Mouse (Mus musculus): ENCODE measurements around the gene Tpm1.
A peak's percentile ranks its signal among the peaks of the same experiment; 100 is the strongest.

Gene Tpm1

DNA sequence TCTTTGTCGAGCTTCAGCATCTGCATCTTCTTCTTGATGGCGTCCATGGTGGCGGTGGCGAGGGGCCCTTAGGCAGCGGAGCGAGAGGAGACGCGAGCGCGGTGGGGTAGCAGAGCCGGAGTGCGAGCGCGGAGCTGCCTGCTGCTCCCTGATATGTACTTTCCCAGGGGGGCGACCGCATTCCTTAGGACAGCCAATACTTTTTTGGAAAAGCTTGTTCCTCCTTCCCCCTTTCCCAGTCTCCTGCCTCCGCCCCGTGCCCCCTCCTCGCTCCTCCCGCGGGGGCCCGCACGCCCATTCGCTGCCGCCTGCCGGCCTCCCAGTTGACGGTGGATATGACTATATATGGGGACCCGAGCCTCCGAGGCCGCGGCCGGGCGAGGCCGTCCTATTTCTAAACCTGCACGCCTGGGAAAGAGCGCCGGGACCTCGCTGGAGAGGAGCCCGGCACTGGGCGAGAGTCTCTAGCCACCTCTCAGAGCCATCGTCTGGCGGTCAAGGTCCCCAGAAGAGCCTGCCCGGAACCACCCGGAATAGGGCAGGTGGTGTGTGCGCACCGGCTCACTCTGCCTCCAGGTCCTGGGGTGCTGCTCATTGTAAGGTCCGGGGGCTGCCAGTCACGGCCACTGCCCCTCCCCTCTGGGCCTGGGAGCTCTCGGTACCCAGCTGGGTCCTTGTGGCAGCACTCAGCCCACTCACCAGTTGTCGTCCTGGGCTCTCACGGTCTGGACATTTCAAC, at the start of gene Tpm1:
Tpm1 (minus strand) TSS at position 321 of the 739 bp plus-strand sequence.
- DNase-seq = peak; percentile 61

DNA sequence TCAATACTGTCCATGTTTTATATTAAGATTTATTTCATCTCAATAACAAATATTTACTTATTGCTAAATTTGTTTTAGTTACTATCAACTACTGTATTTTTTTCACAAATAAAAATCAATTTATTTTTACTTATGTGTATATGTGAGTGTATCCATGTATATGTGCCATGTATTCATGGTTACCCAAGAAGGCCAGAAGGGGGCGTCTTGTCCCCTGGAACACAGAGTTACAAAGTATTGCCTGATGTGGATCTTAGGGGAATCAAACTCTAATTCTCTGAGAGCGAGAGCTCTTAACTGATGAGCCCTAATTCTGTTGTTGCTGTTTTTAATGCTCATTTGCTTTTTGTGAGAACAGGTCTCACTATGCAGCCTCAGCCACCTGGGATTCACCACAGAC, 45.2 kb upstream of the Tpm1 start:
- no peak for DNase-seq

DNA sequence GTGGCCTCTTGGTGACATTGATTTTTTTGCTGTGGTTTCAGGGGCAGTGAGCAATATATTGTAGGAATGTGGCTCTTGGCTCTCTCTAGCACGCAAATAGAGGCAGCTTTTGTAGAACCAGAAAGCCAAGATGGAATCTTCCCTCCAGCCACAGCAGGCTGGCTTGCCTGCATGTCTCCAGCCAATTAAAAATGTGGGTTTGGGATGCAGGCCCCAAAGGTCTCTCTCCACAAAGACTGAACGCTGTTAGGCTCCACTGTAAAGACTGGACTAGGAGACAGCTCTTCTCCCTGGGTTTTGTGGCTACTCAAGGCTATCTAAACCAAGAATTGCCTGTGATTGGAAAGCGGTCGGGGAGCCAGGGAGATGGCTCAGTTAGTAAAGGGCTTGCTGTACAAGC, 43.0 kb upstream of the Tpm1 start:
- DNase-seq = no peak

DNA sequence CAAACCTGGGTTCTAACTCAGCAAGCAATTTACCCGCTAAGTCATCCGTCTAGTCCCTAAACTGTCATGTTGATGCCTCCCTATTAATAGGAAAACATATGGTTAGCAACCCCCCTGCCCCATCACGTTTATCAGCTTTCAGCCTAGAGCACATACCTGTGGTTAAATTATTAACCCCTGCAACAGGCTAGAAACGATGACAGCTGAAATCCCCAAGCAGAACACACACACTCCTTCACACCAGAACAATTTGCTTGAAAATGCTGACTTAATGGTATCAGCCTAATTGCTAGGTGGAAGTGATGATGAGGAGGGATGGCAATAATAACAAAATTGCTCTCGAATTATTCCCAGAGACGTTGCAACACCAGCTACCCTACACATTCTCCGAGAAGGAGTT, 42.4 kb upstream of the Tpm1 start:
- no peak for DNase-seq

DNA sequence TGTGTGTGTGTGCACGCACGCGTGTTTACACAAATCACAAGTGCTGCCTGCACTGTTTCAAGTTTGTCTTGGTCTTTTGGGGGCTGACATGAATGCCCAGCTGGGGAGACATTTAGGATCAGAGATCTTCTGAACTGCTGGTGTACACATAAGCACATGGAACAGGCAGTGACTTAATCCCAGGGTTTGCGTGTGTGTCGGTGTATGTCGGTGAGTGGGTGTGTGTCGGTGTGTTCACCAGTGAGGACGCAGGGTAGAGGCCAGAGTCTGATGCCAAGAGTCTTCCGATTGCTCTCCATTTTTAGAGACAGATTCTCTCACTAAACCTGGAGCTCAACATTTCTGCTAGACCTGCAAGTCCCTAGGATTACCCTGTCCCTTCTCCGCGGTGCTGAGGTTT, 41.9 kb upstream of the Tpm1 start:
- no peak for DNase-seq

DNA sequence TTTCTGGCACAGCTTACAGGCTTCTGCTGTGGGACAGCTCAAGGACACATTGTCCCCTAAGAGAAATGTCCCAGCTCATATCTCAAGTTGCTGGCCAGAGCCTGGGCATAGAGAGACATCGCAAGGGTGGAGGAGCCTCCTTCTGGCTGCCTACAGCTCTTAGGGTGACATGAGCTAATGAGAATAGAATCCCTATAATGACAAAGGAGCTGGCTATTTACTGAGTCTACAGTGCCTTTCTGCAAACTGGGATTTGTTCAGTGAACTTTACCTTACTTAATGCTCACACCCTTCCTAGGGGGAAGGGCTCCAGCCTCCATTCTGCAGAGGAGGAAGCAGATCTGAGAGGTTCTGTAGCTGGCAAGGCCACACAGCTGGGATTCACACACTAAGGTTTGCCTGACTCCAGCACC, 41.4 kb upstream of the Tpm1 start:
- no peak for DNase-seq

DNA sequence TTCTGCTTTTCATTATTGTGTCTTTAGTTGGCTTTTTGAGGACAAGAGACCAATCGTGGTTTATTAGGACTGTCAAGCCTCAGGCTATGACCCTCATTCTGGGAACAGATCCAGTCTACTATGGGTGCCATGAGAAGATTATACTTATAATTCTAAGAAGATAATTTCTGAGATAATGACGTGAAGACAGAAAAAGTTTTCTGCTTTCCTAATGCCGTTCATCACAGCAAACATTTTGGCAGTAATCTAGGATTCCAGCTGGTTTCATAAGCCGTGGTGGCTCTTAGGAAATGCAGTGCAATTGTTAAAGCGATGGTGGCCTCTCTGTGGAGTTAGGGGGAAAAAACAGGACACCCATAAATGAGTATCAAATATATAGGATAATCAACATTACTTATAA, 40.0 kb upstream of the Tpm1 start:
- no peak for DNase-seq

DNA sequence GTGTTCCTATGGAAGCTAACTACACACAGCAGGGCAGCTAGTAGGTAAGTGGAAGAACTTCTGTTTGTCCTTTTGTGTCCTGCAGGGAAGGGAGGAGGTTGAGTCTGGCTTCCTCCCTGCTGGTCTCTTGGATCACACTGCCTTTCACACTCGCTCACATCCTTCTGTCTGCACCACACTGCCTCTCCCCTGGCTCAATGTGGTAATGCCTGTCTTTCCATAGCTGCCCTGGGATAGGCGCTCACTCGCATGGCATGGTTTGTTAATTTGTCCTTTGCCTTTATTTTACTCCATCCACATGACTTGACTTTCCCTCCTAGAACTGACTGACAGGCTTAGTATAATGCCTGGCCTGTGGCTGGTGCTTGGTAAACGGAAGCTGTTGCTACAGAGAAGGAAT, 34.6 kb upstream of the Tpm1 start:
- no peak for DNase-seq

DNA sequence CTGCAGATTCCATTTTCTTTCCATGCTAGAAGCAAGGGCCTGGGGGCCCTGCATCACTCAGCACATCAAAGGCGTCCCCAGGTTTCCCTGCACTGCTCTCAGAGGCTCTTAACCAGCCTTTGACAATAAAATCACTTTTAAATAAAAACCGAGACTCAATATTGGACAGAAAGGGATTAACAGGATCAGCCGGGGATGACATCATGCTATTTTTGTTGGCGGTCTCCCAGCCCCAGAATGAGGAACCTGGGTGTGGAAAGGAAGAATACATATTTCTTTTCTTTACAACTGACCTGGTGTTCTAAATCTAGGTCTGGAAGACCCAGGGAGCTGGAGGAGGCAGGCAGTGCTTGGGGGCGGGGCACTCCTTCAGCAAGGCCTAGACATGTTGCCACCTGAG, 32.5 kb upstream of the Tpm1 start:
- no peak for DNase-seq

DNA sequence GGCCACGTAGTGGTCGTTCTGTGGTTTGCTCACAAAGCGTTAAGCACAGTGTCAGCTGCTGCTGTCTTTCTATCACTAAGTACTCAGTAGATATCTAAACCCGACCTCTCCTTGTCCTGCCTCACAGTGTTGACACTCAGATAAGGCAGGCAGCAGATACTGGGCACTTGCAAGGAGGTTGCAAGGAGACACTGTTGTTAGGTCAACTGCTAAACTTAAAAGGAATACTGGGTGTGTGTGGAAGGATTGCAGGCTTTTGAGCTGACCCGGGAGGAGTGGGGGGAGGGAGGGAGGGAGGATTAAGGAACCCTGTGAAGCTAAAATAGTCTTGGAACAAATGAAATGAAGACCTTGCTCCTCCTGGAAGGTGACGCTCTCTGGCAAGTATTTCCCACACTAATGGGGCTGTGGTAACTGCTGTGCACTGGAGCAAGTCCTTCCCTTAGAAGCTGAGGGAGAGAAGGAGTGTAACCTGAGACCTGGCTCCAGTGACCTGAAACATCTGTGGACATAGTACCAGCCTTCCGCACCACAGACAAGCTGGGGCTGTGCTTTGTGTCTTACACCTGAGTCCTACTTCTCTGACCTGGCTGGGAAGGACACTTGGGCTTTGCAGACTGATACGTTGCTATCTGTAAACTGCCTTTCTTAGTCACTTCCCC, 28.6 kb upstream of the Tpm1 start:
- DNase-seq = no peak

DNA sequence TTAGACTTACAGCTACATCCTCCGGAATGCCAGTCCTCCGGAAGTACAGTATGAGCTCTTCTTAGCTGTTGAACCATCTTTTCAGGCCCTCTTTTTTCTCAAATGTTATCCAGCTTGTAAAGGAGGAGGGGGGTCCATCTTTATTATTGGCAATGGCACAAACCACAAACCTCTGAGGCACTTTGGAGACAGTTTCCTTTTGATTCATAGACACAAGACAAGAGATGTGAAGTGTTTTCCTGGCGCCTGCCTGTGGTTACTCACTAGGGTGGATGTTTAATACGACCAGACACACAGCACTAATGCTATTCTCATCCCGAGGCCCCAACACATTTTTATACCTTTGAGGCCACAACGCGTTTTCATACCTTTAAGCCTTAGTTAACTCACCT, 28.1 kb upstream of the Tpm1 start:
- DNase-seq = no peak

DNA sequence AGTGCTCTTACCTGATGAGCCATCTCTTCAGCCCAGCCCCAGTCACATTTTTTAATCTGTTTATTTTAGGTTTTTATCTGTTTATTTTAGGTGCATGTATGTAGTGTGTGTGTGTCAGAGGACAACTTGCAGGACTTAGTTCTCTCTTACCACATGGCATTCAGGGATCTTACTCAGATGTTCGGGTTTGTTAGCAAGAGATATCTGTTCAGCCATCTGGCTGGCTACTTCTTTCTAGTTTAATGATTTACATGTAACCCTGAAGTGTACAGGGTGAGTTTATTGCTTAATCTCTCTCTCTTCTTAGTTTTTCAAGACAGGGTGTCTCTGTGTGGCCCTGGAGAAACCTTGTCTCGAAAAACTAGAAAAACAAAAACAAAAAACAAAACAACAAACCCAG, 23.0 kb upstream of the Tpm1 start:
- DNase-seq = no peak

DNA sequence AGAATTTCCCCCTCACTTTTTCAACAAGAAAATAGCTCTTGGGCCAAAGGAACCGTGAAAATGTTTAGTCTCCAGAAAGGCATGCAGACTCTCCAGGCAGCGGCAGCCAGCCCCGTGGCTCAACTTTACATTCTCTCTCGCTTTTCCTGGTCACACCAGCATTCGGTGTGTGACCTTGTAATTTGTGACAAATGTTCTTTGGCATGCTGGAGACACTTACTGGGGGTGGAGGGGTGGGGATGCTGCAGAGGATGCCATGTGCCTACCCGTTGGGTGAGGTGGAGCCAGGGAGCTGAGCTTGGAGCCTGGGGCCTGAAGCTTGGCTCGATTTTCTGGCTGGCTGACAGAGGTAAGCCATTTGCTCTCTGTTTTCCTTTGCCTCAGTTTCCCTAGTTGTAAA, 22.4 kb upstream of the Tpm1 start:
- no peak for DNase-seq

DNA sequence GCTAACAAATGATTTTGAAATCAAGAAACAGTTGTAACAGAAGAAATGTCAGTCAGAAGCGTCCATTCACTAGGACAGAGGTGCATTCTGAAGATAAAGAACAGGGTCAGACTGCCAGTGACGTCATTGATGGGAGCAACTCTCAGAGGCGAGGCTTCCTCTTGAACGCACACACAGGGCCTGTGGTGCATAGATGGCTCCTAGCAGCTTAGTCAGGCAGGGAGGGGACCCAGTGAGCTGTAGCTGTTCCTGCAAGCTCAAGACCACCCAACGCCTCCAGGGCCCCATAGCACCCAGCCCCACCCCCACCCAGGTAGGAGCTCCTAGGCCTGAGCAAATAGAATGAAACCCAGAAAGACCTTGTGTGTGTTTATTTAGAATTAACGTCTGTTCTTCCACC, 21.9 kb upstream of the Tpm1 start:
- DNase-seq = no peak

DNA sequence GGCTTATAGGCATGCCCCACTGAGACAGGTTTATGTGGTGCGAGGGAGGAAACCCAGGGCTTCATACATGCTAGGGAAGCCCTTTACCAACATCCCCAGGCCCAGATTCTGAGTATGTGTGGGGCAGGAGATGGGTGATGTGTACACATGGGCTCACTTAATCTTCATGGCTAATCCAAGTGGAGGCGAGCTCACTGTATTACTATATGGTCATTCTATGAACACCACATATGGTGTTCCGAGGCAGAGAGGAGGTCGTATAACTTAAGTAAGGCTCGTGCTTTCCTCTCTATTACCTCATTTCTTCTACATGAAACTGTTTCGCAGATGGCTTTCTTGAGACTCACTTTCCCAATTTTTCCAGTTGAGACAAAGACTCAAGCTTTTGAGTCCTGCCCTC, 17.4 kb upstream of the Tpm1 start:
- DNase-seq = no peak

DNA sequence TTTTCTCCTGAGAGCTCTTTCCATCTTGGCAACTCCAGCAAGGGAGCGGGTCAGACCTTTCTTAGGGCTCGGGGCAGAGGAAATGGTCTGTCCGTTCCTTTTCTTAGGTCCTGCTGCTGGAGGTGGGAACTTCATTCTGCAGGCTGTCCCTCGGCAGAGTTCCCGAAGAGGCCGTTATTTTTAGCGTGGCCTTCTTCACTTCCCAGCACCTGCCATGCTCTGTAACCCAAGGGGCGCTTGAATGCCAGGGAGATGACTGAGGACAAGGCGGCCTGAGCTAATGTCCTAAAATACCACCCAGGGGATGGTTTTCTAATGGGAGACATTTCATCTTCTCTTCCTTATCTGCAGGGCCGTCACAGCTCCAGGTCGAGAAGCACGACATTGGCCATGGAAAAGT, 10.5 kb upstream of the Tpm1 start:
- no peak for DNase-seq

DNA sequence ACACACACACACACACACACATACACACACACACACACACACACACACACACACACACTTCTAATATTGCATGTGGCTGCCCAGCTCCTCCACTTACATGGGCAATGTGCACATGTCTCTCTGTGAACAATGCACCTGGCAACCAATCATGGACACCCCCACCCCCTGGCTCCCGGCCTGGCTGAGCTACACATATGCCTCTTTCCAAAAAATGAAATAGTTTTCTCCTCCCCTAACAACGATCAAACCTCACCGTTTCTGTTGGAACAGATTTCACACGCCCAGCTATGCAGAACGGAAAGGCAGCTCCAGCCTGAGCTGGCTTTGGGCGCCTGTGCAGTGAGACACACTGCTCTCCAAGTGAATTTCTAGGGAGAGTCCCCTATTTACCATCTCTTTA, 9.2 kb upstream of the Tpm1 start:
- DNase-seq = no peak

DNA sequence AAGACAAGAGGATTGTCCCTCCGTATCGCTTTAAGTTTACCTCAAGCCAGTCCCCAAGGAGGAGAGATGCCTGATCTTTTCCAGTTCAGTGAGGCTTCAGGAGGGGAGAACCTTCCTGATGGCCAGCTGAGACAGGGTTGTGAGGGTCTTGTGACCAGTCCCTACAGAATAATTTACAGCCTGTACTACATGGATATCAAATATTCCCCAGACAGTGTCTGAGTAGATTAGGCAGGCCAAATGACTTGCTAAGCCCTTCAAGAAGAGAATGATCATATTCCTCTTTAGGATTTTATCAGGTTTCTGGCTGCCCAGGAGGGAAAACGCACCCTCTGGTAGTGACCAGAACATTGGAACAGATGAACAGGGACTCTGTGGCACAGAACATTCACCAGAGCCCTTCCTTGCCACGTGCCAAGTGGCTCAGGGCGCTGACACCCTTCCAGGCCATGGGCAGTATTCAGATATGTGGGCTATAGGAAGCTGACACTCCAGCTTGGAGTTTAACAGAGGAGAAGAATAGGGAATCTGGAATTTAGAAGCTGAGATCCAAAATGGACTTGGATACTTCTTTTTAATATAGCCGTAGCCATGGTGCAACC, 1.6 kb upstream of the Tpm1 start:
- DNase-seq = no peak

DNA sequence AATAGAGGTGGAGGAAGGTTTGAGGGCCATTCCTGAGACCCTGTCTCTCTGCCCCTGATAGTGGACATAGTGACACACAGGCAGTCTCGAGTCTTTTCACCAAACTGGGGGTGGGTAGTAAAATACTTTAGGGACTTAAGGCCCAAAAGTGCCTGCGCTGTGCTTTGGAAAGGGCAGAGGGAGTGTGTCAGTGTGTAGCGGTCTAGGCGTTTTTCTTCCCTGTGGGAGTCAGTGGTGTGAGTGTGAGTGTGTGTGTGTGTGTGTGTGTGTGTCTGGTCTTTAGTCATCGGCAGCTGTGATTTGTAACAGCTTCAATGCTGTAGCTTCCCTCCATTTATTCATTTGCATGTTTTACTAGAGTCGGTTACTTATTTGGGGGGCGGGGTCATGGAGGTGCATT, 630 bp upstream of the Tpm1 start:
- no peak for DNase-seq

DNA sequence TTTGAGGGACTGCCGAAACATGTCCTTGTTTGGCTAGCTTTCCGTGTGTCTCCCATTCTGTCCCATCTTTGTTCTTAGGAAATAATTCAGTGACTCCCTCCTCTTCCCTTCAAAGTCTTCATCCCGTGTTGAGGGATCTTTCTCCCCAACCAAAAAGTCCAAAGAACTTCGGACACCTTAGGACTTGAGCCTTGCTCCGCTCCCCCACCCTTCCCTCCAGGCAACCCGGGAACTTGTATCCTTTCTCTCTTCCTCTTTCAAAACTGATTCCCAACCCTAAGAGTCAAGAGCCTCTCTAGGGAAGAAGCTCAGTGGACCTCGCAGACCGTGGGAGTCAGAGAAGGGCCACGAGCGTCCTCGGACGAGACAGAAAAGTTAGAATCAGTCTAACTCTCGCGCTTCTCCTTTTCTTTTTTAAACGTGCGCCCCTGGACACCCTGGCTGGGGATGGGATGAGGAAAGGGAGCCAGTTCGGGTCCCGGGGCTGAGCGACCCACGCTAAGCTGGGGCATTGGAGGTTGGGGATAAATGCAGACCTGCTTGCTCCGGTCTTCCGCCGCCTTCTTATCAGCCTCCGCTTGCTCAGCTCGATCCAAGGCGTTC, 622 bp downstream of the Tpm1 start:
- no peak for DNase-seq

DNA sequence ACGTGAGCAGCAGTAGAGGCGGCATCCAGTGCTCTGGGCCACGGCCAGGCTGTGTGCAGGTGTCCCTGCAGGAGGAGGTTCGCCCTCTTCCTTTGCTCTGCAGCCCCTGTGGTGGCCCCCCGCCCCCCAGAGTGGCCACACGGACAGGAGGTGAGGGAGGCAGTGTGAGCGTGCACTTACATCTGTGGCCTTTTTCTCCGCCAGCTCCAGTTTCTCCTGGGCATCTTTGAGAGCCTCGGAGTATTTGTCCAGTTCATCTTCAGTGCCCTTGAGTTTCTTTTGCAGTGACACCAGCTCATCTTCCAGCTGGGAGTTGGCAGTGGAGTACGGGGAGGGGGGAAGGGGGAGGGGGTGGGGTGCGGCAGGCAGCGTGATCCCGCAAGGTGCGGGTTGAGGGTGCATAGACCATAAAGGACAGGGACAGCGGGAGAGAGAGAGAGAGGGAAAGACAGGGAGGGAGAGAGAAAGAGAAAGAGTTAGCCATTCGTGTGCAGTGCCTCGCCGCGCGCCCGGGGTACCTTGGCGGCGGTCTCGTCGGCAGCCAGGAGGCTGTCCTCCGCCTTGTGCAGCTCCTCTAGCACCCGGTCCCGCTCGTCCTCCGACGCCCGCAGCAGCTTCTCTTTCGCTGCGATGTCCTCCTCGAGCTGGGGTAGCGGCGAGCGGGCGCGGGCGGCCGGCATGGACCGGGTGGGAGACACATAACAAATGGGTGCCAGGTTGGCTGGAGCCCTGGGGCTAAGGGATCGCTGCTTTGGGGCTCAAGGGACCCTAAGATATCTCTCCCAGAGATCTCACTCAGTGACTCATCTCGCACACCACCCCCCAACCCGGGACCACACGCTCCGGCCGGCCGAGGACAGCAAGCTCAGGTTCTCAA, 1.4 kb downstream of the Tpm1 start:
- DNase-seq = no peak

DNA sequence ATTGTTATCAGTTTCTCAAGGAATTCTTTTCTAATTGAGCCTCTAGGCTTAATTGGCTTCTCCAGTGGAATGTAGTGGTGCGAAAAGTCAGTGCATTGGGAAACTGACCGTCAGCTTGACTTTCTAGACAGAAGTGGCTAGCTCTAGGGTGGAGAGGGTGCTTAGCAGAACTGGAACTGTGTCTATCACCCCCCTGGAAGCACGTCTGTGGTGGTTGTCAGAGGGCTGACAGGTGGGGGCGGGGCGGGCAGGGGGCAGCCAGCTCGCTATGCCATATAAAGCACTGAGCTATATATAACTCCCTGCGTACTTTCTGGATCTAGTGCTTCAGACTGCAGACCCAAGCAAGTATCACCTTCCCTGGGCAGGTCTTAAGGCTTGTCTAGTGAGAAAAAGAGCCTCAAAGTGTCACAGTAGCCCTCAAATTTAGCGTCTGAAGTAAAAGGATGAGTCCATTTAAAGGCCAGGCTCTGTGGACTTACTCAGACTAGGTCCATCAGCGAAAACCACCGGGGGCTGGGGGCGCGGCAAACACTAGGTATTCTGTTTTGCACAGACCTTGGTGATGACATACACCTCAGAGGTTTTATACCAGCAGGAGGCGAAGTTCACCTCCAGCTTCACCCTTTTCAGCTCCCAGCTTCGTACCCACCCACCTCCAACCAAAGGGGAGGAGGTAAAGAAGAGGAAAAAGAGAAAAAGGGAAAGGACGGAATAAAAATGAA, 2.2 kb downstream of the Tpm1 start:
- DNase-seq = no peak

Measured in cerebellum, adult 11-12 months (tissue).